Mouse (Mus musculus): ENCODE measurements around the gene Mansc1. TPM values are rescaled to one million over a fixed set of nuclear protein-coding genes. Genes with fewer than 3 reads are reported as not detected.

Gene Mansc1
- total RNA-seq, 2 experiments from 2014 or later: 9.1 TPM

GRCm38 (mm10) chr6:134579506-134579905, 52.8 kb downstream of the Mansc1 start:
- DNase-seq (ENCODE audit: low spot score in 2 of 2): no peak
- TF ChIP-seq CTCF (conservative IDR thresholded peaks at IDR 0.05): no peak

GRCm38 (mm10) chr6:134578039-134578438, 54.2 kb downstream of the Mansc1 start:
- Histone ChIP-seq H3K27ac (no peak overlapping the region), H3K4me3 (no peak overlapping the region)
- DNase-seq (ENCODE audit: low spot score in 2 of 2): no peak
- no peak for TF ChIP-seq CTCF (conservative IDR thresholded peaks at IDR 0.05)

More at GRCm38 (mm10) chr6:134579506-134579905, 52.8 kb downstream of the Mansc1 start:
- Histone ChIP-seq H3K27ac (no peak overlapping the region), H3K4me3 (no peak overlapping the region)

GRCm38 (mm10) chr6:134575288-134575741, 57.0 kb downstream of the Mansc1 start:
- no peak for DNase-seq (ENCODE audit: low spot score in 2 of 2)
- Histone ChIP-seq H3K27ac (no peak overlapping the region), H3K4me3 (no peak overlapping the region)
- TF ChIP-seq CTCF (conservative IDR thresholded peaks at IDR 0.05): no peak

GRCm38 (mm10) chr6:134567986-134568556, 64.2 kb downstream of the Mansc1 start:
- no peak for DNase-seq (ENCODE audit: low spot score in 2 of 2)
- no peak for TF ChIP-seq CTCF (conservative IDR thresholded peaks at IDR 0.05)

GRCm38 (mm10) chr6:134566818-134567485, 65.3 kb downstream of the Mansc1 start, which contains the start of gene Lrp6:
Gene Lrp6, minus strand, starts transcription at chr6:134566965.
- TF ChIP-seq CTCF (conservative IDR thresholded peaks at IDR 0.05): no peak
- Histone ChIP-seq H3K27ac (peak within 1 kb of the TSS; percentile 99), H3K4me3 (peak within 1 kb of the TSS; percentile 70)
- DNase-seq (ENCODE audit: low spot score in 2 of 2): peak; percentile 65 to 77

More at GRCm38 (mm10) chr6:134567986-134568556, 64.2 kb downstream of the Mansc1 start:
- H3K4me3 ChIP-seq: no peak overlapping the region
- H3K27ac ChIP-seq: no peak overlapping the region

GRCm38 (mm10) chr6:134566248-134566817, 66.0 kb downstream of the Mansc1 start:
- no peak for TF ChIP-seq CTCF (conservative IDR thresholded peaks at IDR 0.05)
- peak overlapping the region; percentile 99 for H3K27ac ChIP-seq
- peak overlapping the region; percentile 70 for H3K4me3 ChIP-seq
- DNase-seq (ENCODE audit: low spot score in 2 of 2): no peak

GRCm38 (mm10) chr6:134565606-134566247, 66.6 kb downstream of the Mansc1 start:
- Histone ChIP-seq H3K4me3 (peak overlapping the region; percentile 70), H3K27ac (peak overlapping the region; percentile 99)
- TF ChIP-seq CTCF (conservative IDR thresholded peaks at IDR 0.05): no peak
- DNase-seq (ENCODE audit: low spot score in 2 of 2): no peak

- no peak for DNase-seq (ENCODE audit: low spot score in 2 of 2)
- TF ChIP-seq CTCF (conservative IDR thresholded peaks at IDR 0.05): no peak
- H3K4me3 ChIP-seq: peak overlapping the region; percentile 70; the same call in 1 of the 2 replicates
- H3K27ac ChIP-seq: no peak overlapping the region
These were observed 67.7 kb downstream of the Mansc1 start for GRCm38 (mm10) chr6:134564539-134564938.

GRCm38 (mm10) chr6:134559635-134560034, 72.7 kb downstream of the Mansc1 start:
- DNase-seq (ENCODE audit: low spot score in 2 of 2): no peak
- H3K4me3 ChIP-seq: no peak overlapping the region
- H3K27ac ChIP-seq: no peak overlapping the region
- TF ChIP-seq CTCF (conservative IDR thresholded peaks at IDR 0.05): no peak

Other genes starting within 250 kb of the Mansc1 start
- gene Bcl2l14, start 236.2 kb downstream of the Mansc1 start, total RNA-seq (2021): not detected
- gene Lrp6, start 65.5 kb downstream of the Mansc1 start, total RNA-seq (2021): 10 to 100 TPM; 49.2 to 54.5 TPM
- 10 to 100 TPM; 36.3 to 40.7 TPM for gene Borcs5, start 7.0 kb upstream of the Mansc1 start, total RNA-seq (2021)
- gene Dusp16, start 160.1 kb upstream of the Mansc1 start, total RNA-seq (2021): 1 to 10 TPM; 8.6 to 8.9 TPM
- gene Crebl2, start 197.7 kb upstream of the Mansc1 start, total RNA-seq (2021): 10 to 100 TPM; 39.6 to 40.9 TPM

All from layer of hippocampus, adult 2 months (tissue).